Mouse (Mus musculus) thymus, postnatal 0 days (tissue): Measurements from ENCODE around the gene C130079G13Rik. TPM values are rescaled to one million over a fixed set of nuclear protein-coding genes. Genes with fewer than 3 reads are reported as not detected.
"Not testable (repeated sequence)": the region's sequence is repeated elsewhere in the genome, so short reads cannot be mapped to it uniquely, and the experiment has no call there.

Experiments used
- DNase-seq: peaks from one replicate; pipeline ENCODE4 v3.0.0-alpha.2; 2015; ENCODE audit warnings: low spot score
- polyA plus RNA-seq: library from polyadenylated mRNA; unstranded; fragments of >200 nt; fragmentation: Nextera tagmentation; extraction: Ambion mirVana; gene quantifications from 2 replicates; pipeline ENCODE4 v1.2.1, GENCODE M21; 2015

Gene C130079G13Rik
- not detected in 2 replicates for polyA plus RNA-seq

DNA sequence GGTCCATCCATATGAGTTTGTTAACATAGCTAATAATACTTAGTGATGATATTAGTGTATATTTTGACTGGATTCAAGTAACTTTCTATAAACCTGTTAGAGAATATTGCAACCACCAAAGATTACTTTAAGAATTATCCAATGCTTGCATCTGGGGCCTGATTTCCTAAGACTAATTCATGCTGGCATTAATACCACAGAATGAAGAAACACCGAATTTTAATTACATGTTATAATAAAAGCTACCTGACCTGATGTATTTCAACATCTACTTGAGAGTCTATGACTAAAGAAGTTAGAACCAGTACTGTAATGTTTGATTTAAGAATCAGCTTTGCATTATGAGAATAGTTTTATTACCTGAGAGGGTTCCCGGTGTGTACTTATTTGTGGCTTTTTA is at the start of gene C130079G13Rik:
Gene C130079G13Rik (plus strand): TSS at position 301 of the 400 bp plus-strand sequence.
- no peak for DNase-seq

- DNase-seq, result not testable (repeated sequence)
Measured at GRCm38 (mm10) chr3:59877601-59878000, 47.4 kb upstream of the C130079G13Rik start.

DNA sequence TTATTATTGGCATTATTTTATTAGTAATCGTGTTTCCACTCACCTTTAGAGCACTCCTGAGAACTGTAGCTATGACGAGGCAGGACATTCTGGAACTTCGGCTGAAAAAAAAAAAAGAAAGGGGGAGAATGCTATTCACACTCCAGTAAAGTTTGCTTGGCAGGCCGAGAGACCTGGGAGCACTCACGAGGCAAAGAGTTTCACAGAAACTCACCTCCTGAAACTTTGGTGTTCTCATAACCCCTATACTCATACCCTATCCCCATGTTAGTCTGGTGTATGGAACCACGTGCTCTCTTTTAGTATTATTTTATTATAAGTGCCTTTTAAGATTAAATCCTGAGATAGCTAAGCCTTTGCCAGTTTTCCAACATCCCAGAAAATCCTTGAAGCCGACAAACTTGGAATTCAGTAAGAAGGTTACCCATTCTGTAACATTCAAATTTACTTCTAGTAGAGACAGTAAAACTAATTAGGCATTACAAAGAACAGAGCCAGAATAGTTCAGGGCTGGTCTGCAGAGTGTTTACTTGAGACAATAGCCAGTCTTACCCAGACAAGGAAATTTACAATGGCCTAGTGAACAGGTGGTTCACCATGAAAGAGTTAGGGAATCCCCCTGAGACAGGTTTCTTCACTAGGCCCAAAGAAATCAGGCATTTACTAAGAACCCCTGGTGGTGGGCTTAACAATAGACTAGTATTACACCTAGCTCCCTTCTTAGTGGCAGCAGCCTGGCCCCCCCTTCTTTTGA is 45.0 kb upstream of the C130079G13Rik start:
- DNase-seq, result not testable (repeated sequence)

GRCm38 (mm10) chr3:59893276-59893675 is 31.7 kb upstream of the C130079G13Rik start:
- no peak for DNase-seq

DNA sequence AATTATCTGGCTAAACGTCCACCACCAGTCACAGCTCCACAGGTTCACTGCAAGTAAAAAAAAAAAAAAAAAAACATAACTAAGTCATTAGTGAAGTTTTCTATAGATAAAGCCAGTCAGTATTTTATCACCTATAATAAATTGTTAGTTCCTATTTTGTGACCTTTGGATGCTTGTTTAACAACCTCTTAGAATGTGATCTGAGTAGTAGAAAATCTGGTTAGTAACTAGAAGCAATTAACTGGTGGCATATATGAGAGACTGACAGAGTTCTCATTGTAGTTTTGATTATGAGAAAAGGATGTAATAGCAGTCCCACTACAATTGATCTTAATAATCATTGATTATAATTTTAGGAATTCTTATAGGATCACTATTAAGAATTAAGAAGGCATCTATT is 9.6 kb downstream of the C130079G13Rik start:
- no peak for DNase-seq

- no peak for DNase-seq
Measured at GRCm38 (mm10) chr3:59947294-59947950, 22.4 kb downstream of the C130079G13Rik start.

- DNase-seq, result no peak
Measured at GRCm38 (mm10) chr3:59970891-59971290, 45.9 kb downstream of the C130079G13Rik start.

DNA sequence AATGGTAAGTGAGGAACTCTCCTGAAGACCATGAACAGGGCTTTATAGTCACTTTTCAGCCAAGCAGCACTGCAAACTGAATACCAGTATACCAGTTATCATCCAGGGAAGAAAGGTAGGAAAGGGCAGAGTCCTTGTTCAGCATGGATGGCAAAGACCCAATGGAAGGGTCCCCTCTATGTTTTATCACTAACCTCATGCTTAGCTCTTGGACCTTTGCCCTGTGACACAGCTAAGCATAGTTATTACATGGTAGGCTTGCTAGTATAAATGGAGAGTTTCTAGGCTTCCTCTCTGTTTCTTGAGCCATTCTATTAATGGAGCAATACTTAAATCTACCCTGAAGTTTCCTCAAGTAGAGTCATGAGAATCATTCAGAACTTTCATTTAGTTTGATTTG is 49.6 kb downstream of the C130079G13Rik start:
- no peak for DNase-seq

Other genes starting within 250 kb of the C130079G13Rik start
- gene Gm5538, start 195.4 kb upstream of the C130079G13Rik start, polyA plus RNA-seq, result not detected in 2 replicates
- not detected in 2 replicates for gene Gm8298, start 64.2 kb upstream of the C130079G13Rik start, polyA plus RNA-seq
- not detected in 2 replicates for gene Aadacl2, start 81.5 kb downstream of the C130079G13Rik start, polyA plus RNA-seq
- 0.53 and 0.64 TPM in 2 replicates for gene Aadac, start 100.5 kb downstream of the C130079G13Rik start, polyA plus RNA-seq
- 0.30 and 0.34 TPM in 2 replicates for gene Sucnr1, start 156.7 kb downstream of the C130079G13Rik start, polyA plus RNA-seq